15 mouse cellular contexts compared by ENCODE assay signal in the genomic region with DNA sequence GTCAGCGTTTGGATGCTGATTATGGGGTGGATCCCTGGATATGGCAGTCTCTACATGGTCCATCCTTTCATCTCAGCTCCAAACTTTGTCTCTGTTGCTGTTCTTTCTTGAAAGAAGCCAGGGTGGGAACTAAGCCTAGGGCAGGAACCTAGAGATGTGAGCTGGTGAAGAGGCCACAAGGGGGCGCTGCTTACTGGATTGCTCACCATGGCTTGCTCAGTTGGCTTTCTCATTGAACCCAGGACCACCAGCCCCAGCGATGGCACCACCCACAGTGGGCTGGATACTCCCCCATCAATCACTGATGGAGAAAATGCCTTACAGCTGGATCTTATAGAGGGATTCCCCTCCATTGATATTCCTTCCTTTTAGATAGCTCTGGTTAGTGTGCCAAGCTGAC. TPM values are rescaled to one million over a fixed set of nuclear protein-coding genes. Genes with fewer than 3 reads are reported as not detected.
A peak's percentile ranks its signal among the peaks of the same experiment; 100 is the strongest.
DNase-seq lines count a peak whose midpoint lies in the region; ATAC-seq and TF ChIP-seq lines count a peak whose summit lies in the region.
"Had no signal": no experiment of that assay in that cellular context is flagged by ENCODE, and none has a peak within 500 bp of the region (broad histone marks: within the 10 kb centered on the region; RNA-seq: fewer than 3 reads in every experiment).

No protein-coding gene starts in this region.

- TF ChIP-seq CTCF in hindbrain, postnatal 0 days (IDR thresholded peaks at IDR 0.05; ENCODE audit: low read depth), result peak; percentile 39
- TF ChIP-seq CTCF in midbrain, postnatal 0 days (IDR thresholded peaks at IDR 0.05), result peak; percentile 43
- peak; percentile 39; the same call in 1 of the 2 replicates for TF ChIP-seq CTCF in brain, embryonic 14.5 days (IDR thresholded peaks at IDR 0.05; ENCODE audit: borderline replicate concordance, extremely low read depth, insufficient read depth, insufficient read length)
- peak; percentile 58; the same call in 1 of the 2 replicates for TF ChIP-seq CTCF in small intestine, adult 2 months (IDR thresholded peaks at IDR 0.05; ENCODE audit: extremely low read depth, insufficient read length, insufficient replicate concordance, low read depth, low read length)

- H3K4me2 ChIP-seq in hindbrain, postnatal 0 days (ENCODE audit: low read depth, low read length), result no peak overlapping the region
- H3K4me2 ChIP-seq in hindbrain, embryonic 14.5 days (replicated peaks), result no peak overlapping the region
- no peak overlapping the region for H3K4me2 ChIP-seq in midbrain, postnatal 0 days (ENCODE audit: low read depth, low read length, poor library complexity, severe bottlenecking)
- H3K4me2 ChIP-seq in midbrain, embryonic 16.5 days (ENCODE audit: low read length), result no peak overlapping the region
- H3K4me2 ChIP-seq: hindbrain, embryonic 12.5 days; liver, embryonic 15.5 days had no signal

- no peak overlapping the region for H3K4me3 ChIP-seq in hindbrain, postnatal 0 days (ENCODE audit: low read length)
- H3K4me3 ChIP-seq in hindbrain, embryonic 14.5 days (replicated peaks; ENCODE audit: low read length), result no peak overlapping the region
- no peak overlapping the region for H3K4me3 ChIP-seq in midbrain, postnatal 0 days (ENCODE audit: low read depth, low read length)
- no peak overlapping the region for H3K4me3 ChIP-seq in midbrain, embryonic 16.5 days (ENCODE audit: low read depth, low read length)
- H3K4me3 ChIP-seq in small intestine, adult 2 months (ENCODE audit: low read depth, low read length), result no peak overlapping the region
- H3K4me3 ChIP-seq: heart, embryonic 10.5 days; hindbrain, embryonic 12.5 days; liver, embryonic 15.5 days had no signal

- no peak overlapping the region for H3K9ac ChIP-seq in hindbrain, postnatal 0 days (replicated peaks; ENCODE audit: low read length)
- H3K9ac ChIP-seq in hindbrain, embryonic 14.5 days, result no peak overlapping the region
- no peak overlapping the region for H3K9ac ChIP-seq in midbrain, postnatal 0 days (replicated peaks; ENCODE audit: low read length, poor library complexity, severe bottlenecking)
- H3K9ac ChIP-seq in midbrain, embryonic 16.5 days (ENCODE audit: low read depth, low read length), result no peak overlapping the region
- H3K9ac ChIP-seq: hindbrain, embryonic 12.5 days; liver, embryonic 15.5 days had no signal

- ATAC-seq in hindbrain, postnatal 0 days, result no peak
- no peak for ATAC-seq in hindbrain, embryonic 14.5 days (ENCODE audit: low FRiP score)
- no peak for ATAC-seq in midbrain, postnatal 0 days (ENCODE audit: low FRiP score)
- ATAC-seq in midbrain, embryonic 16.5 days, result no peak
- no peak for ATAC-seq in inflammation-experienced regulatory T-cells, adult 6 months

- no peaks in the 10 kb centered on the region for H3K4me1 ChIP-seq in hindbrain, postnatal 0 days (ENCODE audit: insufficient read depth, low read length)
- H3K4me1 ChIP-seq in hindbrain, embryonic 14.5 days (replicated peaks; ENCODE audit: control insufficient read depth, insufficient read depth, low read length), result no peaks in the 10 kb centered on the region
- H3K4me1 ChIP-seq in midbrain, postnatal 0 days (ENCODE audit: insufficient read depth, low read length), result no peaks in the 10 kb centered on the region
- H3K4me1 ChIP-seq in midbrain, embryonic 16.5 days (ENCODE audit: control insufficient read depth, insufficient read depth, low read length), result no peaks in the 10 kb centered on the region
- no peaks in the 10 kb centered on the region for H3K4me1 ChIP-seq in small intestine, adult 2 months (ENCODE audit: control insufficient read depth, insufficient read depth, insufficient read length, low read length)
- H3K4me1 ChIP-seq: heart, embryonic 10.5 days; hindbrain, embryonic 12.5 days; liver, embryonic 15.5 days had no signal

- no peak for TF ChIP-seq POLR2A in brain, embryonic 14.5 days (IDR thresholded peaks at IDR 0.05; ENCODE audit: borderline replicate concordance, extremely low read depth, insufficient read depth, insufficient read length, poor library complexity, severe bottlenecking)
- TF ChIP-seq POLR2A in small intestine, adult 2 months (IDR thresholded peaks at IDR 0.05; ENCODE audit: low read depth, low read length), result no peak

- 0 out of 2 replicates have a peak, but pooled peaks cover 3% of the 10 kb centered on the region for H3K36me3 ChIP-seq in hindbrain, postnatal 0 days (ENCODE audit: insufficient read depth, low read length)
- peaks cover 18% of the 10 kb centered on the region; the same call in 1 of the 2 replicates for H3K36me3 ChIP-seq in hindbrain, embryonic 14.5 days (replicated peaks; ENCODE audit: control insufficient read depth, insufficient read depth)
- H3K36me3 ChIP-seq in midbrain, postnatal 0 days (ENCODE audit: insufficient read depth, low read length), result no peaks in the 10 kb centered on the region
- 0 out of 2 replicates have a peak, but pooled peaks cover 2% of the 10 kb centered on the region for H3K36me3 ChIP-seq in midbrain, embryonic 16.5 days (ENCODE audit: control insufficient read depth, insufficient read depth, low read length)
- H3K36me3 ChIP-seq in small intestine, adult 2 months (ENCODE audit: control insufficient read depth, insufficient read depth, low read length), result peaks cover 22% of the 10 kb centered on the region
- H3K36me3 ChIP-seq: liver, embryonic 15.5 days had no signal

- H3K27ac ChIP-seq in hindbrain, postnatal 0 days, result no peak overlapping the region
- no peak overlapping the region for H3K27ac ChIP-seq in hindbrain, embryonic 14.5 days
- H3K27ac ChIP-seq in midbrain, postnatal 0 days (ENCODE audit: low read depth, low read length), result no peak overlapping the region
- H3K27ac ChIP-seq in midbrain, embryonic 16.5 days (ENCODE audit: low read length), result no peak overlapping the region
- no peak overlapping the region for H3K27ac ChIP-seq in small intestine, adult 2 months (ENCODE audit: insufficient read depth, low read depth, low read length)
- H3K27ac ChIP-seq: heart, embryonic 10.5 days; hindbrain, embryonic 12.5 days; liver, embryonic 15.5 days had no signal

- H3K9me3 ChIP-seq in hindbrain, postnatal 0 days (ENCODE audit: low read length), result no peaks in the 10 kb centered on the region
- H3K9me3 ChIP-seq in hindbrain, embryonic 14.5 days (ENCODE audit: control insufficient read depth, low read length), result no peaks in the 10 kb centered on the region
- no peaks in the 10 kb centered on the region for H3K9me3 ChIP-seq in midbrain, postnatal 0 days (ENCODE audit: low read length)
- no peaks in the 10 kb centered on the region for H3K9me3 ChIP-seq in midbrain, embryonic 16.5 days (replicated peaks; ENCODE audit: control insufficient read depth, low read length, poor library complexity, severe bottlenecking)
- H3K9me3 ChIP-seq: heart, embryonic 10.5 days; hindbrain, embryonic 12.5 days; liver, embryonic 15.5 days had no signal

- WGBS in hindbrain, postnatal 0 days, result 3% methylated on average over 2 of the region's 3 CpGs
- WGBS in hindbrain, embryonic 14.5 days, result 16% methylated on average over 2 of the region's 3 CpGs
- WGBS in midbrain, postnatal 0 days, result 42% methylated on average over 2 of the region's 3 CpGs
- WGBS in midbrain, embryonic 16.5 days, result 14% methylated on average over 2 of the region's 3 CpGs
- 33% methylated on average over 2 of the region's 3 CpGs for WGBS in small intestine, adult 2 months

- no peaks in the 10 kb centered on the region for H3K27me3 ChIP-seq in hindbrain, postnatal 0 days (ENCODE audit: insufficient read depth, low read length)
- no peaks in the 10 kb centered on the region for H3K27me3 ChIP-seq in hindbrain, embryonic 14.5 days (ENCODE audit: control insufficient read depth, insufficient read depth, low read length)
- no peaks in the 10 kb centered on the region for H3K27me3 ChIP-seq in midbrain, postnatal 0 days (ENCODE audit: insufficient read depth, low read length)
- no peaks in the 10 kb centered on the region for H3K27me3 ChIP-seq in midbrain, embryonic 16.5 days (ENCODE audit: control insufficient read depth, insufficient read depth, low read depth, low read length)
- no peaks in the 10 kb centered on the region for H3K27me3 ChIP-seq in small intestine, adult 2 months (ENCODE audit: control insufficient read depth, insufficient read depth, low read length)
- H3K27me3 ChIP-seq: hindbrain, embryonic 12.5 days; liver, embryonic 15.5 days had no signal

- DNase-seq in hindbrain, postnatal 0 days (ENCODE audit: low spot score), result no peak
- no peak for DNase-seq in hindbrain, embryonic 14.5 days (ENCODE audit: low spot score)
- DNase-seq in midbrain, postnatal 0 days (ENCODE audit: low spot score), result no peak
- no peak for DNase-seq in brain, embryonic 14.5 days (ENCODE audit: low read depth)
- DNase-seq in right cerebral cortex, adult 2 months (ENCODE audit: low spot score in 2 of 2), result no peak
- DNase-seq: cerebellum, adult 18-20 months; kidney, postnatal 10 days; midbrain, embryonic 14.5 days had no signal

RNA-seq across cellular contexts. Expression of a gene that starts 12.1 kb away (rescaled TPM):
- total RNA-seq in hindbrain, postnatal 0 days (2014; rRNA removed), result 0.16 and 1.7 TPM in 2 replicates
- 0.15 and 0.26 TPM in 2 replicates for polyA plus RNA-seq in hindbrain, postnatal 0 days (2015; fragmentation: Nextera tagmentation; extraction: Ambion mirVana)
- polyA plus RNA-seq in hindbrain, embryonic 14.5 days (2014; fragmentation: Nextera tagmentation; extraction: Ambion mirVana), result 0.44 TPM in 1 of 2 replicates, not detected in the other
- 0.52 and 0.77 TPM in 2 replicates for total RNA-seq in midbrain, postnatal 0 days (2014; rRNA removed)
- 0.10 and 0.49 TPM in 2 replicates for polyA plus RNA-seq in midbrain, postnatal 0 days (2015; fragmentation: Nextera tagmentation; extraction: Ambion mirVana)
- 0.23 and 0.57 TPM in 2 replicates for polyA plus RNA-seq in midbrain, embryonic 16.5 days (2015; fragmentation: Nextera tagmentation; extraction: Ambion mirVana)
- 0.34 and 0.41 TPM in 2 replicates for polyA plus RNA-seq in brain, embryonic 14.5 days (2012; rRNA removed)
- polyA plus RNA-seq in small intestine, adult 2 months (2012; rRNA removed), result 0.20 TPM in 1 of 2 replicates, not detected in the other
- polyA plus RNA-seq in inflammation-experienced regulatory T-cells, adult 6 months (2017; shearing (Covaris generic)), result not detected
- total RNA-seq: adrenal gland, adult 18-20 months had no signal
- polyA plus RNA-seq: liver, embryonic 15.5 days had no signal
